Mouse (Mus musculus): ENCODE measurements around the gene Ssu72.
"Not testable (repeated sequence)": the region's sequence is repeated elsewhere in the genome, so short reads cannot be mapped to it uniquely, and the experiment has no call there.

The Ssu72 gene

GRCm38 (mm10) chr4:155704721-155705591 is at the start of gene Ssu72:
Ssu72 (plus strand) TSS chr4:155704800.
- peak; percentile 96 for DNase-seq (ENCODE audit: low read depth, low spot score)

- no peak for DNase-seq (ENCODE audit: low read depth, low spot score)
Measured at GRCm38 (mm10) chr4:155656214-155656751, 48.3 kb upstream of the Ssu72 start.

DNA sequence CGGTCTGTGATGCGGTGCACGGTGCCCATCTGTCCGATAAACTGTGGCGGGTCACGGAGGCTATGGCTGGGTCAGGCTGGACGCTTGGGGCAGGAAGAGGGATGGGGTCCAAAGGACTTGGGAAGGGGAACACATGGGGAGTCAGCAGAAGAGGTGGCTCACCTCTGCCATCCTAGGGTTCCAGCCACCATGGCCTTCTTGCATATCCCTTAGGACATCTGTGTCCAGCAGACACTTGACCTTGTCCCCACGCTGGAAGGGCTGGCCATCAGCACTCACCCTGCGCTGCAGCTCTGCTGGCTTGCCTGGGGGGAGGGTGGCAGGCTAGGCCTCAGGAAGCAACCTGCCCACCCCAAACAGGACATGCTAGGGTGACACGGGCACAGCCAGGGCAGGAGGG is 45.6 kb upstream of the Ssu72 start:
- no peak for DNase-seq (ENCODE audit: low read depth, low spot score)

- no peak for DNase-seq (ENCODE audit: low read depth, low spot score)
Measured at GRCm38 (mm10) chr4:155660641-155661040, 44.0 kb upstream of the Ssu72 start.

DNA sequence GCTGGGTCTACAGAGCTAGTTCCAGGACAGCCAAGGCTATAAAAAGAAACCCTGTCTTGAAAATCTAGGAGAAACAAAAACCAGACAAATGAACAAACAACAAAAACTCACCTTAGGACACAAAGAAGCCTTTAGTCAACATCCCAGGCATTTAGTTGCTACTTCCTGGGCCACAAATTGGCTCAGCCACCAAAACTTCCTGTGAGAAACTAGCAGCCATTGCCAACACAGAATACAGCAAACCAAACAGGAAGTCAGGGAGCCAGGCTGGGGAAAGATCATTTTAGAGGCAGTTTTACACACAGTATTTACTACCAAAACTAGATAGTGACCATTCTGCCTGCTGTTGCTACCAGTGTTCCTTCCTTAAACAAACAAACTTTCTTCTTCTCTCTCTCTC is 37.7 kb upstream of the Ssu72 start:
- no peak for DNase-seq (ENCODE audit: low read depth, low spot score)

GRCm38 (mm10) chr4:155668689-155669597 is 35.7 kb upstream of the Ssu72 start, which contains the start of gene Mib2:
Mib2 (minus strand) TSS chr4:155669198.
- DNase-seq (ENCODE audit: low read depth, low spot score): peak; percentile 98

- no peak for DNase-seq (ENCODE audit: low read depth, low spot score)
Measured at GRCm38 (mm10) chr4:155669598-155670075, 35.0 kb upstream of the Ssu72 start.

DNA sequence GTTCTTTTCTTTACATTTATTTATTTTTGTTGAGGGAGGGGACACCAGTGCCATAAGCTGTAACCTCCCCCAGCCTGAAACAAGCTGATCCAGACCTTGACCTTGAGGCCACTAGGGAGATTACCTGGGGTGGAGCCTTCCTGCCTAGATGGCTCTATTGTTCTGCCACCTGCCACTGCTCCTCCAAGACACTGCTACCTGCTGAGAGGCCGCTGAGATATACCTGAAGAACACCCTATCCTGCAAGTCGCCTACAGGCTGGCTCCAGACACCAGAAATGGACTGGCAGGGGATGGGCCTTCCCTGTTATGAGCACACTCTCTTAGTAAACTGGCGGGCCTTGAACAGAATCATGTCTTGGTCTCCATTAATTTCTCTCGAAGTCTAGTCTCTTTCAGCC is 34.4 kb upstream of the Ssu72 start:
- DNase-seq (ENCODE audit: low read depth, low spot score): not testable (repeated sequence)

DNA sequence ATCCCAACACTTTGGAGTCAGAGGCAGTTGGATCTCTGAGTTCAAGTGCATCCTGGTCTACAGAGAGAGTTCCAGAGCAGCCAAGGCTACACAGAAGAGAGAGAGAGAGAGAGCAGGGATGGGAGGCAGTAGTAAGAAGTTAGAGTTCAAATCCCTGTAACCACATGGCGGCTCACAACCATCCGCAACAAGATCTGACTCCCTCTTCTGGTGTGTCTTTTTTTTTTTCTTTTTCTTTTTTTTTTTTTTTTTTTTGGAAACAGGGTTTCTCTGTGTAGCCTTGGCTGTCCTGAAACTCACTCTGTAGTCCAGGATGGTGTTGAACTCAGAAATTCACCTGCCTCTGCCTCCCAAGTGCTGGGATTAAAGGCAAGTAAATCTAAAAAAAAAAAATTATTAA is 32.5 kb upstream of the Ssu72 start:
- DNase-seq (ENCODE audit: low read depth, low spot score): no peak

GRCm38 (mm10) chr4:155675991-155676390 is 28.6 kb upstream of the Ssu72 start:
- DNase-seq (ENCODE audit: low read depth, low spot score): no peak

DNA sequence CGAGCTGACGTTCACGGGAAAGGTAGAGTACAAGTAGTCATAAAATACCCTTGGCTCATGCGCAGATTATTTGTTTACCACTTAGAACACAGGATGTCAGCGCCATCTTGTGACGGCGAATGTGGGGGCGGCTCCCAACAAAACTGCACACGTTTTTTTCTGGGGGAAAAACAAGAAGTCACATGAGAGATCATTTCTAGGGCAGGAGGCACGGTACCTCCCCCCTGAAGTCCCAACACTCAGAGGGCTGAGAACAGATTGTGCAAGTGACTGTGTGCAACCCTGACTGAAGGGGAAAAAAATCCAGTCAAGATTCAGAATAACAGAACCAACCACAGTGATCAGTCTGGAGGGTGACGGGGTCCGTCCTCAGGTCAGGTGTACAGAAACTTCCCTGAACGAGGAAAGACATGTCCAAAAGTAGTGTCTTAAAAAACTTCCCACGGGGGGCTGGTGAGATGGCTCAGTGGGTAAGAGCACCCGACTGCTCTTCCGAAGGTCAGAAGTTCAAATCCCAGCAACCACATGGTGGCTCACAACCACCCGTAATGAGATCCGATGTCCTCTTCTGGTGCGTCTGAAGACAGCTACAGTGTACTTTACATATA is 20.8 kb upstream of the Ssu72 start:
- DNase-seq (ENCODE audit: low read depth, low spot score): not testable (repeated sequence)

DNA sequence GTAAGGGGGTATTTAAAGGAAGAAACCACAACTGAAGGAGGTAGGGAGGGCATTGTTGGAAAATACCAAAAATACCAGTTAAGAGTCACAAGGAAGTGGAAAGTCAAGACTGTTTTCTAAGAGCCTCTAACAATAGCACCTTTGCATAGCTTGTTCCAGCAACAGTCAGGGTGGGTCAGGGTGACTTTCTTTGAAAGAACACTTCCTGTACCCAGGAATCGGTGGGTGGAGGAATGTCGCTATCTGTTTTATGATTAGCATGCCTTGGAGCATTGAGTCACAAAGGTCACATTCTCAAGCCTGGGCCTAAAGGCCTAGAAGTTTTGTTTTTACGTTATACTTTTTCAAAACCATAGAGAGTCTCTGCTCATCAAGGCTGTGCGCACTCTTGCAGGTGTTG is 16.8 kb upstream of the Ssu72 start:
- DNase-seq (ENCODE audit: low read depth, low spot score): not testable (repeated sequence)

DNA sequence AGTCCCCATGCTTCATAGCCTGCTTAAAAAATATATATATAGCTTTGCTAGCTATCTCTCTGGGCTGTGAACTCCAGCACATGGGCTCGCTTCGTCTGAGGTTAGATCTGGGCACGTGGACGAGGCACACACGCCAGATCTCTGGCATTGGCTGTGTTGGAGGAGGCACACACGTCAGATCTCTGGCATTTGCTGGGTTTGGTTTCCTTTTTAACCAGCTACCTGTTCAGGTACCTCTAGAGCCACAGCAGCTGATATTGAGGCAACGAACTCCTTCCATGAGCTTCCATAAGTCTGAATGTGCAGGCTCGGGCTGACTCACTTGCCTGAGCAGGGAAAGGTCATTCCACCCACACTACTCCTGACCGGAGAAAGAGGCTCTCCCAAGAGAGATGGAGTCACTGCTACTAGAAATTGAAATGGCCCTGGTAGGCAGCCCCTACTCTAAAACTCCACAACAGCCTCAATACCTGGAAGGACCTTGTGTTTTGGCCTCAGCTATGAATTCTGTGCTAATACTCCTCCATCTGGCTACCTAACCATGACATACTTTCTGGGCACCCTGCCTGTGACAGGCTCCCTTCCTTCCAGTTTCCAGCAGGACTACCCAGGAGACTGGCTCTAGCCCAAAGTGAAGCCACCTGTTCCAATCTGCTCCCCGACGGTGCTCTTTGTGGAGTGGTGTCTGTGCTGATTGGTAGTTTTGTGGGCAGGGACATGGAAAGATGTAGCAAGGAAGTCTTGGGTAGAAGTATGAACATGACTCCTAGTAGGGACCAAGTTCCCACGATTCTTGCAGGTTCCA is 13.8 kb upstream of the Ssu72 start:
- no peak for DNase-seq (ENCODE audit: low read depth, low spot score)

DNA sequence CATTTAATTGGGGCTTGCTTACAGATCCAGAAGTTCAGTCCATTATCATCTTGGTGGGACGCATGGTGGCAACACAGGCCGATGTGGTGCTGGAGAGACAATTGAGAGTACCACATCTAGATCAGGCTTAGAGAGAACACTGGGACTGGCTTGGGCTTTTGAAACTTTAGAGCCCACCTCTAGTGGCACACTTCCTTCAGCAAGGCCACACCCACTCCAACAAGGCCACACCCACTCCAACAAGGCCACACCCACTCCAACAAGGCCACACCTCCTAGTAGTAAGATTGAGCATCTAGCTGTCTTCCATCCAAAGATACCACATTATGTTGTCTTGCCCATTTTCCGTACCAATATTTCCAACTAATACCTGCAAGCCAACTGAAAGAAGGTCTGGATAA is 12.2 kb upstream of the Ssu72 start:
- no peak for DNase-seq (ENCODE audit: low read depth, low spot score)

DNA sequence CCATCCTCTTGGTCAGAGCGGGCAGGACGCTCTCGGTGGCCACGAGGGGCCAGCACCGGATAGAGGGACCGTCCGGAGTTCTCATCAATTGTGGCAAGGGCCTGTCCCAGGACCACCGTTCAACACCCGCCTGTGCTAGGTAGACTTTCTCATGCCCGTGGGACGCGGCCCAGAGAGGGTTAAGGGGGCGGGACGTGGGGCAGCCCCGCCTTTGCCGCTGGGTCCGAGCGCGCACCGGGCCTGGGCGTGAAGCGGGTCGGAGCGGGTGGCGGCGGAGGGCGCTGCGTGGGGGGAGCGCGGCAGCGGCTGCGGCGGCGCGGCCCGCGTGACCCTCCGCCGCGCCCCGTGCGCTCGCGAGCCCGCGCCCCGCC is 10.5 kb upstream of the Ssu72 start, which contains the start of gene Fndc10:
Gene Fndc10 (plus strand): TSS at position 232 of the 371 bp plus-strand sequence.
- DNase-seq (ENCODE audit: low read depth, low spot score): peak; percentile 49

DNA sequence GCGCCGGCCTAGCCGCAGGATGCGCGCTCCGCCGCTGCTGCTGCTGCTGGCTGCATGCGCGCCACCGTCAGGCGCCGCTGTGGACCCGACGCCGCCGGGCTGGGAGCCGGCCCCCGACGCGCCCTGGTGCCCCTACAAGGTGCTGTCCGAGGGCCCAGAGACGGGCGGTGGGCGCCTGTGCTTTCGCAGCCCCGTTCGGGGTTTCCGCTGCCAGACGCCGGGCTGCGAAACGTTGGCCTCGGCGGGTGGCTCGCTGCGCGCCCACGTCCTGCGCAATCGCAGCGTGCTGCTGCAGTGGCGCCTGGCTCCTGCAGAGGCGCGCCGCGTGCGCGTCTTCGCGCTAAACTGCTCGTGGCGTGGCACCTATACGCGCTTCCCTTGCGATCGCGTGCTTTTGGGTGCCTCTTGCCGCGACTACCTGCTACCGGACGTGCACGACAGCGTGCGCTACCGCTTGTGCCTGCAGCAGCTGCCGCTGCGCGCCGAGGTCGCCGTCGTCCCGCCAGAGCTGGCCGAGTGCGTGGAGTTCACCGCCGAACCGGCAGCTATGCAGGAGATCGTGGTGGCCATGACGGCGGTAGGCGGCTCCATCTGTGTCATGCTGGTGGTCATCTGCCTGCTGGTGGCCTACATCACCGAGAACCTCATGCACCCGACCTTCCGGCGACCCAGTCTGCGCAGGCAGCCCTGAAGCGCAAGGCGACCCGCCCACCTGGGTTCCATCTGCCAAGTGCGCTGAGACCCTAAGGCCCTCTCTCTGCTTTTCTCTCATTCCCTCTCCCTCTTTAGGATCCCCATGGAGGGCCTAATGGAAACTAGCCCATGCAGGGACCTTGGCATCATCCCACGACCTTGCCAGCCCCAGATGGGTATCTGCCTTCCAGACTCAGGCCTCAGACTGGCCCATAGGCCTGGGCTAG is 9.9 kb upstream of the Ssu72 start:
- DNase-seq (ENCODE audit: low read depth, low spot score): peak; percentile 66

DNA sequence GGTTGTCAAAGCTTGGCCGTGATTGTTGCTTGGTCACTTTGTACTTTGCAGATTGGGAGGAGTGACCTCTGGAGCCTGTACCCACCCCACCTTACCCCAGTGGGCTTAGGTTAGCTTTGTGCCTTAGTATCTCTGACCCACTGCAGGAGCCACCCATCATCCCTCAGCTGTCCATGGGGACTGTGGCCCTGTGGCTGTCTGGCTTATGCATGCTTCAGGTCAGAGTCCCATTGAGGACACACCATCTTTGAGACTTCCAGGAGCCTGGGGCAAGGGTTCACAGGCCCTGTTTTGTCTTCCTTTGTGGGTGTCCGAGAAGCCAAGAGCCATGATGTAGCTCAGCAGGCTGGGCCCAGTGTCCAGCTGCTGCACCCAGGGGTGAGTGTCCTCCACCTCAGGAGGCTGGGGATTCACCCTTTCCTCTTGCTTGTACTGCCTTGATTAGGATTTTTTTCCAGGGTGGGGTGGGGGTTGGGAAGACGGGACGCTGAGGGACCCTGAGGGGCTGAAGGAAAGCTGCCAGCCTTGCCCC is 9.0 kb upstream of the Ssu72 start:
- DNase-seq (ENCODE audit: low read depth, low spot score): no peak

- DNase-seq (ENCODE audit: low read depth, low spot score): no peak
Measured at GRCm38 (mm10) chr4:155696261-155697255, 8.0 kb upstream of the Ssu72 start.
